Mouse (Mus musculus): Measurements from ENCODE around the gene Nthl1.

The Nthl1 gene

GRCm38 (mm10) chr17:24632167-24632812 lies at the start of gene Nthl1, which contains the start of gene Tsc2:
TSS of gene Nthl1 (plus strand) at chr17:24632680.
TSS of gene Tsc2 (minus strand) at chr17:24632630.
- DNase-seq (ENCODE audit: low read depth), result peak; percentile 82

DNA sequence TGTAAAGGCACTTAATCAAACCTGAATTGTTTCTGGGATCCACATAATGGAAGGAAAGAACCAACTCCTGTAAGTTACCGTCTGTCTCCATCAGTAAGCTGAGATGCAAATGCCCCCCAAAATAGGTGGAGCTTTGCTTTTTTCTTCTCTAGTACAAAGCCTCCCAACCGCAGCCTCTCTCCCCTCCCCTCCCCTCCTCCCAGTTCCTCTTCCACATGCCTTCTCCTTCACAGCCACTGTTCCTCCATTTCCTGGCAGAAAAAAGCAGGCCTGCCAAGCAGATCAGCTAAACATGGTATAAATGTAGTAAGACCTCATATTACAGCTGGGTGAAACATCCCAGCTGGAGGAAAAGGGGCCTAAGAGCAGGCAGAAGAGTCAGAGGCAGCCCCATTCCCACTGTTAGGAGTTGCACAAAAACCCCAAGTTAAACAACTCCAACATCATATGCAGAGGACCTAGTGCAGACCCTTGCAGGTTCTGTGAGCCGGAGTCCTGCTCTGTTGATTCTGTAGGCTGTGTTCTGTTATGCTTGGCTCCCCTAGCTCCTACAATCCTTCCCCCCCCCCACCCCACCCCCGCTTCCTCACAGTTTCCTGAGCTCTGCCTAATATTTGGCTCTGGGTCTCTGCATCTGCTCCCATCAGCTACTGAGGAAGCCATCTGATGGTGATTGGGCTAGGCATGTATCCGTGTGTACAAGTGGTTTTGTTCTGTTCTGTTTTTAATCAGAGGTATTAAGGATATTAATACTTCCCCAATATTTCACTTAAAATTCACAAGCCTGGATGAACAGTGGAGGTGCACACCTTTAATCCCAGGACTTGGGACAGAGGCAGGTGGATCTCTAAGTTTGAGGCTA lies 48.6 kb upstream of the Nthl1 start:
- DNase-seq (ENCODE audit: low read depth), result no peak

- DNase-seq (ENCODE audit: low read depth), result no peak
These were observed 48.0 kb upstream of the Nthl1 start for GRCm38 (mm10) chr17:24584520-24584919.

- DNase-seq (ENCODE audit: low read depth), result no peak
These were observed 45.9 kb upstream of the Nthl1 start for GRCm38 (mm10) chr17:24586532-24586931.

DNA sequence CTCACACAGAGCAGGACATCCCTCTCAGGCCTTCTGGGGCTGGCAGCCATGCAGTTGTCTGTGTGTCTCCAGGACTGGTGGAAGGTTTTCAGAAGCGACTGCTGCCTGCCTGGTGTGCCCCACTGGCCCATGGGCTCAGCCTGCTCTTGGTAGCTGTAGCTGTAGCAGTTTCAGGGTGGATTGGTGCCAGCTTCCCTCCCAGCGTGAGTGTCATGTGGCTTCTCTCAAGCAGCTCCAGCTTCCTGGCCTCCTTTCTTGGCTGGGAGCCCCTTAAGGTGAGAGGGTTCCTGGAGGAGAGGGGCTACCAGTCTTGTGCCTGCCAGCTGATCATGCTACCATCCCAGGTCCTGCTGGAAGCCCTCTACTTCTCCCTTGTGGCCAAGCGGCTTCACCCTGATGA lies 41.5 kb upstream of the Nthl1 start:
- no peak for DNase-seq (ENCODE audit: low read depth)

GRCm38 (mm10) chr17:24591695-24592094 lies 40.8 kb upstream of the Nthl1 start:
- no peak for DNase-seq (ENCODE audit: low read depth)

- no peak for DNase-seq (ENCODE audit: low read depth)
These were observed 39.2 kb upstream of the Nthl1 start for GRCm38 (mm10) chr17:24593248-24593647.

DNA sequence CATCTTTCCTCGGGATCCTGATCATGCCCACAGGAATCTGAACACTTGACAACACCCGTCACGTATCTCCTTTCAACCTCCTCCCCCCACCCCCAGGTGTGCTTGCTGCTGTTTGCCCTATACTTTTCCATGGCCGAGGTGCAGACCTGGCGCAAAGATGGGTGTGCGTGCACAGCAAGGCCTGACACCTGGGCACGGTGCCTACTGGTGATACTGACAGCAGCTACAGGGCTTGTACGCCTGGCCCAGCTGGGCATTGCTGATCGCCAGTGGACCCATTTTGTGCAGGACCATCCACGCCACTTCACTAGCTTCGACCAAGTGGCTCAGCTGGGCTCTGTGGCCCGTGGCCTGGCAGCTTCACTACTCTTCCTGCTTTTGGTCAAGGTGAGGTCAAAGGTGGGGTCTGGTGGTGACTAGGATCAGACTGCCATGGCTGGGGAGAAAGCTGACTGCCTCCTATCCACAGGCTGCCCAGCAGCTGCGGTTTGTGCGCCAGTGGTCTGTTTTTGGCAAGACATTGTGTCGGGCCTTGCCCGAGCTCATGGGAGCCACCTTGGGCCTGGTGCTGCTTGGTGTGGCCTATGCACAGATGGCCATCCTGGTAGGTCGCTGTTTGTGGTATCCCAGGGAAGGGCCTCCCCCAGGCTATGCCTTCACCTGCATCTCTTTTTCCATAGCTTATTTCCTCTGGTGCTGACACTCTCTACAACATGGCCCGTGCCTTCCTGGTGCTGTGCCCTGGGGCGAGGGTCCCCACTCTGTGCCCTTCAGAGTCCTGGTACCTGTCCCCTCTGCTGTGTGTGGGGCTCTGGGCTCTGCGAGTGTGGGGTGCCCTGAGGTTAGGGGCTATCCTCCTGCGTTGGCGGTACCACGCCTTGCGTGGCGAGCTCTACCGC lies 38.2 kb upstream of the Nthl1 start:
- no peak for DNase-seq (ENCODE audit: low read depth)

DNA sequence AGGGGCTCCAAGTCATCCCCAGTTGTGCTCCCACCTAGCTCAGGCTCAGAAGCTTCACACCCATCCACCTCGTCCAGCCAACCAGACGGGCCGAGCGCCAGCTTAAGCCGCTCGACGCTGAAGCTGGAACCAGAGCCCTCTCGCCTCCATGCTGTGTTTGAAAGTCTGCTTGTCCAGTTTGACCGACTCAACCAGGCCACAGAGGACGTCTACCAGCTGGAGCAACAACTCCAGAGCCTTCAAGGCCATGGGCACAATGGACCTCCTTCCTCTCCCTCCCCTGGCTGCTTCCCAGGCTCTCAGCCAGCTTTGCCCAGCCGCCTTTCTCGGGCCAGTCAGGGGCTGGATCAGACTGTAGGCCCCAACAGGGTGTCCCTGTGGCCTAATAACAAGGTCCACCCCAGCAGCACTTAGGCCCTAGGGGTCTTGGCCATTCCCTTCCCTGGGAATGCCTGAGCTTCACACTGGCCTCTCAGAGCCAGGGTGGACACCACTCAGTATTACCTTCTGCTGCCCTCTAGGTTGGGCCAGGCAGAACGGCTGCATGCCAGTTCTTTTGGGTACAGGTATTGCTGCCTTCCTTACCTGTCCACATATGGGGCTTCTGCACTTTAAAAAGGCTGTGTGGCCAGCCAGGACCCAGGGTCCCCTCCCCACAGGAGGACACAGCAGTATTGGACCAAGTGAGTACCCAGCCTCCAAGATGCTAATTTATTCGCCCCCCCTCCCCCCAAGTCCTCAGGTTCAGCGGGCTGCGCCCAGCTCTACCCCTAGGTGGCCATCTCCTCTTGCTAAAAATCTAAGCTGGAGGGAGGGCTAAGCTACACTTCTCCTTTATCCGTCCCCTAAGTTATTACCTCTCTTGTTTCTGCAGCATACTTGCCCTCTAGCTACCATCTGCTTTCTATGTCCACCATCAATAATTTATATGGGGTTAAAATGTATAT lies 37.1 kb upstream of the Nthl1 start:
- no peak for DNase-seq (ENCODE audit: low read depth)

- no peak for DNase-seq (ENCODE audit: low read depth)
These were observed 36.4 kb upstream of the Nthl1 start for GRCm38 (mm10) chr17:24596073-24596466.

DNA sequence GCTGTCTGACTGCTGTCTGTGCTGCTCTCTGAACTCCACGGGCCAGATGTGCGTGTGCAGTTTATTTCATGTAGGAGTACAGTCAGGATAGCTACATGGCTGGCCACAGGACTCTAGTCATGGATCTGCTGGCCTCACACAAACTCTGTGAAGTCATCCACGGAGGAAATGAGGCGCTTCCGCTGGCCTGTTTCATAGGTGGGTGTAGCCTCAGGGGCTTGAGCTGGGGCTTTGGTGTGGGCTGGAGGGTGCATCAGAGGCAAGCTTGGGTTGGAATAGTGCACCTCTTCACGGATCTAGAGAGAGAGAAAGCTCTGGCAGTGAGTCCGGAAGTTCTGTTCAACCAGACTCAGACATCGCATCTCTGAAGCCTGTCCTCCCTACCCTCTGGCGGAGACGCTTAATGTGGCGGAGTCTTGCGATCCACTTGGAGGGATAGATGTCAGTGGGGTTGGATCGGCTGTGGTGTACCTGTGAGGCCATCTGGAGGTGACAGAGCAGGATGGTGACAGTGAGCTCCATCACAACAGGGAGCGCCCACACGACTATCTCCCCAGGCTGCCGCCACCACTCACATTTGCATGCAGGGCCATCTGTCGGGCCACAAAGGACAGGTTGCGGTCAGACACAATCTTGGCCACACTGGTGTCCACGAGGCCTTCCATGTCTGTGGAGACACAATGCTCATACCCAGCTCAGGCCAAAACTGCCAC lies 35.9 kb upstream of the Nthl1 start:
- DNase-seq (ENCODE audit: low read depth), result no peak

GRCm38 (mm10) chr17:24597989-24598388 lies 34.5 kb upstream of the Nthl1 start:
- DNase-seq (ENCODE audit: low read depth), result no peak

DNA sequence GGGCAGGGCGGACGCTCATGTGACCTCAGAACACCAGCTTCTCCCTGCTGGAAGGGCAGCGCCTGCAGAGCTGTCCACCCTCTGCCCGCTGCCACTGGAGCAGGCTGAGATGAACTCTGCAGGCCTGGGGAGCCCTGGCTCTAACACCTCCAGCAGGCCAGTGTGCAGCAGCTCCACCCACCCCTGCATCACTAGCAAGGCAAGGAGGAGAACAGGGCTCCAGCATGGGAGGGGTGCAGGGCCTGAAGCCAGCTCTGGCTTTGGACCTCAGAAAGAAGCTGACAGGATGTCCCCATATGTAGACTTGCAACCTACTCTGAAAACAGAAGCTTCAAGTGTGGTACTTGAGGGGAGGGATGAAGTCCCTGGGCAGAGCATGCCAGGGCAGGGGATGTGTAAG lies 32.0 kb upstream of the Nthl1 start:
- no peak for DNase-seq (ENCODE audit: low read depth)

GRCm38 (mm10) chr17:24603961-24604360 lies 28.5 kb upstream of the Nthl1 start:
- no peak for DNase-seq (ENCODE audit: low read depth)

DNA sequence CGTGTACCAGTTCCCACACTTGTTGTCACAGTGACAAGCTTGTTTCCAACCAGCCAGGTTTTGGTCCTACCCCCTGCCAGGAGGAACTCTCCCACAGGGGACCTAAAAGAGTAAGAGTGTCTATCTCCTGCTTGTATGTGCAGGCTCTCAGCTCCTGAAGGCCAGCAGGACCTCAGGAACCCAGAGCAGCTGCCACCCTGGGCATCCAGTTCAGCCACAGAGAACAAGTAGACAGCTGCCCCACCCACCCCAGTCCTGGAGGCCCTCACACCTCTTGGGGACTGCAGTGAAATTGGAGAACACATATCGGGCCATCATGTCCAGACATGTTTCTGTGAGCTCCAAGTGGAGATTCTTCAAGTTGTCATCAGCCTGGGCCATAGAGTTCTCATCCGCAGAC lies 27.9 kb upstream of the Nthl1 start:
- no peak for DNase-seq (ENCODE audit: low read depth)

DNA sequence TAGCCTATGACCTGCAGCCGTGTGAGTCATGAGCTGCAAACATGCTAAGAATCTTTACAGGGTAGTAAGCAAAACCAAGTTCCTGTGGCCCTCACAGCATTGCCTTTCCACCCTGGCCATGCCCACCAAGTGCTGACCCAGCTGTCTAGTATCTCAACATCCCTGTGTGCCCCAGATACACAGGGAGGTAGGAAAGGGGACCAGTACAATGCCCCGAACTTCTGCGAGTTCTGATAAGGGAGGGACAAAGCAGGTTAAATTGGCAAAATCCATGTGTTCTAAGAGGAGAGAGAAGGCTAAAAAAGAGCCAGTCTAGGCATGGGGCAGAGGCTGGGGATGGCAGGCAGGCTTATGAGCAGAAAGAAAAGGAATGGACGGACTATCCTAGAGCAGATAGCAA lies 24.1 kb upstream of the Nthl1 start:
- no peak for DNase-seq (ENCODE audit: low read depth)

- DNase-seq (ENCODE audit: low read depth), result no peak
These were observed 23.6 kb upstream of the Nthl1 start for GRCm38 (mm10) chr17:24608874-24609273.

DNA sequence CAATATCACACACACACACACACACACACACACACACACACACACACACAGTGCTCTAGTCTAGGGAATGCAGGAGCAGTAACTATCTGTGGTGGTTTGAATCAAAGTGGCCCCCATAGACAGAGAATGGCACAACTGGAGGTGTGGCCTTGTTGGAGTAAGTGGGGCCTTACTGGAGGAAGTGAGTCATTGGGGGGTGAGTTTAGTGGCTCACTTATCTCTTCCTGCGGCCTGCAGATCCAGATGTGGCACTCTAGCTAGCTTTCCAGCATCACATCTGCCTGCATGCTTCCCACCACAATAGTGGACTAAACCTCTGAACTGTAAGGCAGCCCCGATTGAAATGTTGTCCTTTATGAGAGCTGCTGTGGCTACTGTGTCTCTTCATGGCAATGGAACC lies 21.8 kb upstream of the Nthl1 start:
- no peak for DNase-seq (ENCODE audit: low read depth)

DNA sequence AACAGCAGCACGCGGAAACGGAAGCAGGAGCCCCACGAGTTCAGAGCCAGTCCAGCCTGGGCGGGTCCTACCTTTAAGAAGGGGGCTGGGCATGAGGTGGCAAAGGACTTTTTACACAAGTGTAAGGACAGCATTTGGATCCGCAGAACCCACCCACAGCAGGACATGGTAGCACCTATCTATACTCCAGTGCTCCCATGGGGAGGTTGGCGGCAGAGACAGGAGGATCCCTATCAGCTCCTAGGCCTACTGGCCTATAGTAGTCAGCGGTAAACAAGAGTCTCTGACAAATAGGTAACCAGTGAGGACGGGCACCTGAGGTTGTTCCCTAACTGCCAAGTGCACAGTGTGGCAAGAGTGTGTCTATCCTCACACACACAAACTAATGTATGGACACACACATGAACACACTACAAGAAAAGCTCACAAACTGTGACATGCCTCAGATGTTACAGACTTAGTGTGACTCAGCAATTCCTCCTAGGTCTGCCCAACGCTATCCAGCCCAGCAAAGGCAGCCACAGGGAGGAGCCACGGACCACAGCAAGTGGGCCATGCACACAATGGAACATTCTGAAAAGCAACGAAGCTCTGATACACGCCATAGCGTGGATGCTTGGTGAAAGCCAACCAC lies 14.8 kb upstream of the Nthl1 start:
- no peak for DNase-seq (ENCODE audit: low read depth)

DNA sequence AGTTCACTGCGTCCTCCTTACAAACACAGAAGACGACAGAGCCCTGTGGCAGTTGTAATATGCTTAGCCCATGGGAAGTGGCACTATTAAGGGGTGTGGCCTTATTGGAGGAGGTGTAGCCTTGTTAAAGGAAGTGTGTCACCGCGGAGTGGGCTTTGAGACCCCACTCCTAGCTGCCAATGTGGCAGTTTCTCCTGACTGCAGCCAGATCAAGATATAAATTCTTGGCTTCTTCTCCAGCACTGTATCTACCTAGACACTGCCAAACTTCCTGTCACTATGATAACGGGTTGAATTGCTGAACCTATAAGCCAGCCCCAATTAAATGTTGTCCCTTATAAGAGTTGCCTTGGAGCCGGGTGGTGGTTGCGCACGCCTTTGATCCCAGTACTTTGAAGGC lies 7.0 kb upstream of the Nthl1 start:
- DNase-seq (ENCODE audit: low read depth), result no peak
